Mouse (Mus musculus) ES-Bruce4 (cell line): ENCODE measurements at regions not wholly inside any gene's neighbourhood (a gene's known extent, or its start where the extent isn't known, plus 50 kb on each side); places are given as distances from the start of the nearest gene placed in this dataset.

ENCODE experiments used
- H3K27ac ChIP-seq: 2 replicates; pipeline ENCODE4 v1.5.1; 2012; ENCODE audit warnings: low read length, inconsistent platforms; ENCODE audit not compliant: insufficient read depth
- H3K27me3 ChIP-seq: 2 replicates; pipeline ENCODE4 v1.6.1; 2012; ENCODE audit warnings: mild to moderate bottlenecking, low read length, inconsistent platforms; ENCODE audit not compliant: control insufficient read depth, poor library complexity, insufficient read depth, severe bottlenecking
- H3K36me3 ChIP-seq: 2 replicates; pipeline ENCODE4 v1.6.1; 2012; ENCODE audit warnings: inconsistent platforms, mild to moderate bottlenecking, low read length, moderate library complexity; ENCODE audit not compliant: control insufficient read depth, poor library complexity, insufficient read depth, severe bottlenecking
- H3K4me1 ChIP-seq: one replicate; pipeline ENCODE4 v1.8.1; 2011; ENCODE audit warnings: low read length; ENCODE audit not compliant: control insufficient read depth, insufficient read depth
- H3K4me3 ChIP-seq: 2 replicates; pipeline ENCODE4 v1.5.1; 2011; ENCODE audit warnings: low read depth, mild to moderate bottlenecking, low read length
- H3K9ac ChIP-seq: 2 replicates; pipeline ENCODE4 v1.6.1; 2012; ENCODE audit warnings: low read depth, mild to moderate bottlenecking, inconsistent platforms; ENCODE audit not compliant: poor library complexity, severe bottlenecking
- H3K9me3 ChIP-seq: replicated peaks from 2 replicates; pipeline ENCODE4 v1.6.1; 2012; ENCODE audit warnings: mild to moderate bottlenecking, low read length, inconsistent platforms; ENCODE audit not compliant: control insufficient read depth, poor library complexity, insufficient read depth, severe bottlenecking
- CTCF ChIP-seq: IDR thresholded peaks from one replicate; pipeline ENCODE4 v1.8.1; 2011; ENCODE audit warnings: low read depth, low read length
- EP300 ChIP-seq: IDR thresholded peaks from 2 replicates; pipeline ENCODE4 v1.6.1; 2011; ENCODE audit warnings: low read depth, low read length; ENCODE audit not compliant: insufficient read depth
- POLR2A ChIP-seq: IDR thresholded peaks from one replicate; pipeline ENCODE4 v1.8.1; 2011; ENCODE audit warnings: low read length; ENCODE audit not compliant: insufficient read depth

GRCm38 (mm10) chr10:120648741-120649140, 172.5 kb upstream of the Hmga2 start:
- H3K27ac ChIP-seq, result no peak overlapping the region
- H3K4me3 ChIP-seq, result no peak overlapping the region
- TF ChIP-seq POLR2A, result no peak
- no peak for TF ChIP-seq CTCF
- TF ChIP-seq EP300, result no peak
- H3K4me1 ChIP-seq, result no peaks in the 10 kb centered on the region
- no peaks in the 10 kb centered on the region for H3K9me3 ChIP-seq
- H3K9ac ChIP-seq, result no peak overlapping the region
- no peaks in the 10 kb centered on the region for H3K36me3 ChIP-seq
- H3K27me3 ChIP-seq, result no peaks in the 10 kb centered on the region

GRCm38 (mm10) chr10:120648031-120648430, 171.8 kb upstream of the Hmga2 start:
- H3K27me3 ChIP-seq, result no peaks in the 10 kb centered on the region
- TF ChIP-seq EP300 (no peak), CTCF (no peak), POLR2A (no peak)
- no peak overlapping the region for H3K27ac ChIP-seq
- no peak overlapping the region for H3K9ac ChIP-seq
- no peaks in the 10 kb centered on the region for H3K4me1 ChIP-seq
- no peaks in the 10 kb centered on the region for H3K9me3 ChIP-seq
- H3K4me3 ChIP-seq, result no peak overlapping the region
- H3K36me3 ChIP-seq, result no peaks in the 10 kb centered on the region

- TF ChIP-seq EP300, result no peak
- TF ChIP-seq CTCF, result no peak
- no peak for TF ChIP-seq POLR2A
- H3K27me3 ChIP-seq, result no peaks in the 10 kb centered on the region
- H3K4me1 ChIP-seq, result no peaks in the 10 kb centered on the region
- no peaks in the 10 kb centered on the region for H3K9me3 ChIP-seq
- H3K27ac ChIP-seq, result no peak overlapping the region
- H3K36me3 ChIP-seq, result no peaks in the 10 kb centered on the region
- no peak overlapping the region; the same call in 1 of the 2 replicates for H3K9ac ChIP-seq
- no peak overlapping the region for H3K4me3 ChIP-seq
Measured at GRCm38 (mm10) chr10:120647323-120647722, 171.1 kb upstream of the Hmga2 start.

- no peak overlapping the region for H3K4me3 ChIP-seq
- no peak for TF ChIP-seq POLR2A
- H3K9me3 ChIP-seq, result no peaks in the 10 kb centered on the region
- no peaks in the 10 kb centered on the region for H3K27me3 ChIP-seq
- no peak overlapping the region; the same call in 1 of the 2 replicates for H3K9ac ChIP-seq
- H3K27ac ChIP-seq, result no peak overlapping the region
- no peaks in the 10 kb centered on the region for H3K36me3 ChIP-seq
- H3K4me1 ChIP-seq, result no peaks in the 10 kb centered on the region
Measured at GRCm38 (mm10) chr10:120646862-120647311, 170.6 kb upstream of the Hmga2 start.

GRCm38 (mm10) chr10:120640847-120641246, 164.6 kb upstream of the Hmga2 start:
- no peak overlapping the region for H3K27ac ChIP-seq
- no peaks in the 10 kb centered on the region for H3K27me3 ChIP-seq

GRCm38 (mm10) chr10:120638316-120638715, 162.0 kb upstream of the Hmga2 start:
- Histone ChIP-seq H3K27me3 (no peaks in the 10 kb centered on the region), H3K36me3 (no peaks in the 10 kb centered on the region), H3K9me3 (no peaks in the 10 kb centered on the region), H3K4me1 (no peaks in the 10 kb centered on the region), H3K9ac (no peak overlapping the region), H3K4me3 (no peak overlapping the region), H3K27ac (no peak overlapping the region)
- TF ChIP-seq POLR2A, result no peak
- TF ChIP-seq CTCF, result no peak
- TF ChIP-seq EP300, result no peak

More at GRCm38 (mm10) chr10:120640847-120641246, 164.6 kb upstream of the Hmga2 start:
- no peaks in the 10 kb centered on the region for H3K4me1 ChIP-seq
- no peak overlapping the region for H3K4me3 ChIP-seq
- TF ChIP-seq CTCF, result no peak
- no peak for TF ChIP-seq POLR2A
- no peak for TF ChIP-seq EP300
- H3K9me3 ChIP-seq, result no peaks in the 10 kb centered on the region
- no peaks in the 10 kb centered on the region for H3K36me3 ChIP-seq
- H3K9ac ChIP-seq, result no peak overlapping the region
